Mouse (Mus musculus): ENCODE data around the gene Oxct1. TPM values are rescaled to one million over a fixed set of nuclear protein-coding genes. Genes with fewer than 3 reads are reported as not detected.

The Oxct1 gene
- polyA plus RNA-seq, 1 experiment from 2014 or later, result 372 TPM

DNA sequence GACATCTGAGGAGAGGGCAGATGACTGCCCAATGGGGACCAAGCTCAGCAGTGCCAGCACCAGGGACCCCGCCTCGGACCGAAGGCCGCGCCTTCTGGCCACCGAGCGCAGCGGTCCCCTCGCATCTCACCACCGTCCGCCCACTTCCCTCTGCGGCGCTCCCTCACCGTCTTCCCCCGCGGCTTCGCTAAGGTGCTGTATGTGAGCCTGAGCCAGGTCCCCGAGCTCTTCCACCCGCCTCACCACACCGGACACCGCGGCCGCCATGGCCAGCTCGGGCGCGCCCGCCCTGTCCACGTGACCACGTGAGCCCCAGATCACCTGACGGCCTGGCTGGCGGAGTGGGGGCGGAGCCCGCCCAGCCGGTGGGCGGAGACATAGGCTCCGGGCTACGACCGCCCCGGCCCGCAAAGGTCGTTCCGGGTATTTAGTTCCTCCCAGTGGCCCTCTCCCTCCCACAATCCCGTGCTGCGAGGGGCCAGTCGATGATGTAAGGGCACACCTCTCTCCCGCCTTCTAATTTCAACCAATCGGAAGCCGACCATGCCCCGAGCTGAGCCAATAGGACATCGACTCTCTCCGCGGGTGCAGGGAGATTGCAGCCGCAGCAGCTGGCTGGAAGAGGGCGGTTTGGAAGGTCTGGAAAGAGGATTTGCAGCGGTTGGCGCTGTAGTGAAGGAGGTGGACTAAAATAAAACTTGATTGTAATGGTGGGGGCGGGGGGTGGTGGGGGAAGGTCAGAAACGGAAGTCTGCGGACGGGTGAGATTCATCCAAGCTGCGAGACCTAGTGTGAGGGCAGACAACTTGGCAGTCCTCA lies 30.5 kb upstream of the Oxct1 start, which contains the start of gene AW549877:
TSS of gene AW549877 (minus strand) at position 297 of the 819 bp plus-strand sequence.
- WGBS, result under 1% methylated on average over 59 of the region's 61 CpGs
- Histone ChIP-seq H3K9ac (replicated peaks; ENCODE audit: low read depth, low read length) (peak within 1 kb of the TSS; percentile 81), H3K4me3 (ENCODE audit: low read depth, low read length) (peak within 1 kb of the TSS; percentile 82), H3K27me3 (ENCODE audit: control insufficient read depth, insufficient read depth, low read length) (no peaks in the 10 kb centered on the region), H3K9me3 (ENCODE audit: control insufficient read depth, low read length) (no peaks in the 10 kb centered on the region), H3K27ac (ENCODE audit: low read depth, low read length) (peak within 1 kb of the TSS; percentile 88), H3K4me2 (ENCODE audit: low read depth, low read length) (peak within 1 kb of the TSS; percentile 78), H3K4me1 (ENCODE audit: control insufficient read depth, insufficient read depth, low read length) (peaks cover 9% of the 10 kb centered on the region; the same call in 1 of the 2 replicates), H3K36me3 (ENCODE audit: control insufficient read depth, insufficient read depth, low read length) (0 out of 2 replicates have a peak, but pooled peaks cover 13% of the 10 kb centered on the region)
- peak; percentile 100 for ATAC-seq (ENCODE audit: low read depth)

DNA sequence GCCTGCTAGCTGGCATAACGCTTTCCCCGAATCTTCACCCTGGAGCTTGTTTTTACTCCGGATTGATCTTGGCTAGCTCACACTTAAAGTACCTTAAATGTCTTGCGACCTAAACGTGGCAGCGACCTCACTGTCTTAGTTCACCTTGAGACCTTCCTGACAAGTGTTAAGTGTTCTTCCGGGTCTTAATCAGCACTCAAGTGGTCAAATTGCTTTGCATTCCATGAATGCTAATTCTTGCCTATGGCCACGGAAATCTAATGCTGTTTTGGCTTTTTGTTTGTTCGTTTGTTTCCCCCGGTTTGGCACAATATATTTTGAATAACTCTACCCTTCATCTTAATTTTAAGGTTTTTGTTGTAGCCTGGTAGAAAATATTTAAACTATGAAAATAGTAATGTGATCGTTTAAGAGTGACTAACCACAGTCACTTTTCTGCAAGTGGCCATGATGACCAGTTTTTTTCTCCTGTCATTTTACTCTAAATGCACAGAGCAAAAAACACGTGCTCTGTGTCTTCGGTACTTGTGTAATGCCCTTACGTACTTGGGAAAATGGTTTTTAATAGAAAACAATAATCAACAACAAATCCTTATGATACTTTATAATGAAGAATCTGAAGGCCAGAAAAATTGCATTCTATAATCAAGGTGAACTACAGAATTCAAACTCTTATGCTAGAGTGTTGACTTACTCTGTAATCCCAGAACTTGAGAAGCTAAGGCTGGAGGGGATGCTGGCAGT lies 29.7 kb upstream of the Oxct1 start:
- peak overlapping the region; percentile 82 for H3K4me3 ChIP-seq (ENCODE audit: low read depth, low read length)
- H3K4me1 ChIP-seq (ENCODE audit: control insufficient read depth, insufficient read depth, low read length), result peaks cover 9% of the 10 kb centered on the region; the same call in 1 of the 2 replicates
- H3K27me3 ChIP-seq (ENCODE audit: control insufficient read depth, insufficient read depth, low read length), result no peaks in the 10 kb centered on the region
- peak overlapping the region; percentile 45; the same call in 1 of the 2 replicates for H3K9ac ChIP-seq (replicated peaks; ENCODE audit: low read depth, low read length)
- H3K9me3 ChIP-seq (ENCODE audit: control insufficient read depth, low read length), result no peaks in the 10 kb centered on the region
- H3K4me2 ChIP-seq (ENCODE audit: low read depth, low read length), result peak overlapping the region; percentile 78
- WGBS, result 24% methylated on average over 14 of the region's 14 CpGs
- H3K36me3 ChIP-seq (ENCODE audit: control insufficient read depth, insufficient read depth, low read length), result 0 out of 2 replicates have a peak, but pooled peaks cover 6% of the 10 kb centered on the region
- ATAC-seq (ENCODE audit: low read depth), result no peak
- H3K27ac ChIP-seq (ENCODE audit: low read depth, low read length), result peak overlapping the region; percentile 81

DNA sequence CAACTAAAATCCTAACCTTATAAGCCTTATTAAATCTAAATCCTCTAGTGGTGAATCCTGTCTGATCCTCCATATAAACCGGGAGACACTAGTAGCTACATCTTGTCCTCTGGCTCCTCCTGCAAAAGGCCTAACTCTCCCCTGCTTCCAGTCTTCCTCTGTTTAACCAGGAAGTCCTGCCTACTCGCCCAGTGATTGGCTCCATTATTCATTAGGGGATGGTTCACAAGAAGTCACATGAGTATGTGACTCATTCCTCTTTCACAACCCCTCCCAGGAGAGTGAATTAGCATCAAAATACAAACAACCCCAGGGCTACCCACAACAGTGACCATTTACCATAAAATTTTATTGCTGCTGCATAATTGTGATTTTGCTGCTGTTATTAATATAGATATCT lies 27.0 kb upstream of the Oxct1 start:
- H3K9ac ChIP-seq (replicated peaks; ENCODE audit: low read depth, low read length), result no peak overlapping the region
- no peak for ATAC-seq (ENCODE audit: low read depth)
- no peak overlapping the region for H3K4me2 ChIP-seq (ENCODE audit: low read depth, low read length)
- H3K36me3 ChIP-seq (ENCODE audit: control insufficient read depth, insufficient read depth, low read length), result no peaks in the 10 kb centered on the region
- no peak overlapping the region for H3K4me3 ChIP-seq (ENCODE audit: low read depth, low read length)
- no peaks in the 10 kb centered on the region for H3K27me3 ChIP-seq (ENCODE audit: control insufficient read depth, insufficient read depth, low read length)
- 74% methylated on average over 2 of the region's 2 CpGs for WGBS
- H3K27ac ChIP-seq (ENCODE audit: low read depth, low read length), result no peak overlapping the region
- no peaks in the 10 kb centered on the region for H3K9me3 ChIP-seq (ENCODE audit: control insufficient read depth, low read length)
- peaks cover 9% of the 10 kb centered on the region; the same call in 1 of the 2 replicates for H3K4me1 ChIP-seq (ENCODE audit: control insufficient read depth, insufficient read depth, low read length)

DNA sequence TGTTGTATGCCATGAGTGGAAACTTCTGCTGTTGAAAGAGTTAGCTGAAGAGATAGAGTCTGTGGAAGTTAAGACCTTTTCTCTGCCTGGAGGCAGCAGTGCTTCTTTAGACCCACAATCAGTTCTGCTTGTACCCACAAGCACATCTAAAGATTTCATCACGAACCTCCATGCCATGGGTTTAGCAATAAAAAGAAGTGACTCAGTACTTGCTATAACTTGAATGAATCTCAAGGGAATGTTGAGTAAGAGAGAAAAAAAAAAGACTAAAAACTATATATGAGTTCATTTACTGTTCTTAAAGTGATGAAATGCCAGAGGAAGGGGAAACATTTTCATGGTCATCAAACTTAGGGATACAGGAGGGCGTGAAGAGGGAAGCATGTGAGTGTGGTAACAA lies 25.6 kb upstream of the Oxct1 start:
- Histone ChIP-seq H3K4me2 (ENCODE audit: low read depth, low read length) (no peak overlapping the region), H3K4me1 (ENCODE audit: control insufficient read depth, insufficient read depth, low read length) (peaks cover 3% of the 10 kb centered on the region; the same call in 1 of the 2 replicates), H3K27ac (ENCODE audit: low read depth, low read length) (no peak overlapping the region), H3K9ac (replicated peaks; ENCODE audit: low read depth, low read length) (no peak overlapping the region), H3K36me3 (ENCODE audit: control insufficient read depth, insufficient read depth, low read length) (no peaks in the 10 kb centered on the region), H3K4me3 (ENCODE audit: low read depth, low read length) (no peak overlapping the region), H3K9me3 (ENCODE audit: control insufficient read depth, low read length) (no peaks in the 10 kb centered on the region), H3K27me3 (ENCODE audit: control insufficient read depth, insufficient read depth, low read length) (no peaks in the 10 kb centered on the region)
- 86% methylated on average over 2 of the region's 2 CpGs for WGBS
- no peak for ATAC-seq (ENCODE audit: low read depth)

DNA sequence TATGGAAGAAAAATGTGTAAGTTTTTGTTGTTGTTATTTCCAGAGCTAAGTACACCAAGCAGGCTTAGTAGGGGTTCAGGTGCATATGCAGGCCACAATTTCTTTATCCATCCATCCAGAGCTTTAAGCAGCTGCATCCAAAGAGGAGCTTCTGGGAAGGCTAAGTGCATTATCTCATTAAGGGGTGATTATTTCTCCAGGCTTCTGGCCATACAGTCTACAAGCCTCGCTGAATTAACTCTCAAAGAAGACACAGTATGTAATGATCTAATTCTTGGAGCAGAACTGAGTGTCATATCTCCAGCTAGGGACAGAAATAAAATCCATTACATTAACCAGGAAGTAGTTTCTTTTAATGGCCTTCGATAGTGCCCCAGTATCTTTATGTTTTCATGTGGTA lies 12.3 kb upstream of the Oxct1 start:
- Histone ChIP-seq H3K27ac (ENCODE audit: low read depth, low read length) (no peak overlapping the region), H3K9me3 (ENCODE audit: control insufficient read depth, low read length) (no peaks in the 10 kb centered on the region), H3K4me2 (ENCODE audit: low read depth, low read length) (no peak overlapping the region), H3K4me1 (ENCODE audit: control insufficient read depth, insufficient read depth, low read length) (no peaks in the 10 kb centered on the region), H3K9ac (replicated peaks; ENCODE audit: low read depth, low read length) (no peak overlapping the region), H3K4me3 (ENCODE audit: low read depth, low read length) (no peak overlapping the region), H3K36me3 (ENCODE audit: control insufficient read depth, insufficient read depth, low read length) (no peaks in the 10 kb centered on the region), H3K27me3 (ENCODE audit: control insufficient read depth, insufficient read depth, low read length) (no peaks in the 10 kb centered on the region)
- peak; percentile 82; the same call in 1 of the 2 replicates for ATAC-seq (ENCODE audit: low read depth)
- 65% methylated on average over 2 of the region's 2 CpGs for WGBS

DNA sequence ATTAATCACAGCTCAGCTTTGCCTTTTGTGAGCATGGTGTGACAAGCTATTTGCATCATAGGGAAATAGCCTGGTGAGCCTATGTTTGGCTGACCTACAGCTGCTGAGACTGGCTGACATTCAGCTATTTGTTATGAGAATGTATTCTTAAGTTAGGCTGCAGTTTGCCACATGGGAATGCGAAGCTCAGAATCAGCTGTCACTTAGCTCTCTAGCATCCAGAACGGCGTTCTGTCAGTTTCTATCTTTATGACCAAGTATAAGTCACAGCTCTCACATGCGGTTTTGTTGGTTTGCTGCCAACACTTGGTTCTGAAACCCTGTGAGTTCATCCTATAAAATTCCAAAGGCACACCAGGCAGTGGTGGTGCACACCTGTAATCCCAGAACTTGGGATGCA lies 5.5 kb upstream of the Oxct1 start:
- no peak for ATAC-seq (ENCODE audit: low read depth)
- H3K4me1 ChIP-seq (ENCODE audit: control insufficient read depth, insufficient read depth, low read length), result no peaks in the 10 kb centered on the region
- no peak overlapping the region for H3K9ac ChIP-seq (replicated peaks; ENCODE audit: low read depth, low read length)
- H3K36me3 ChIP-seq (ENCODE audit: control insufficient read depth, insufficient read depth, low read length), result no peaks in the 10 kb centered on the region
- no peak overlapping the region for H3K27ac ChIP-seq (ENCODE audit: low read depth, low read length)
- H3K9me3 ChIP-seq (ENCODE audit: control insufficient read depth, low read length), result no peaks in the 10 kb centered on the region
- no peak overlapping the region for H3K4me3 ChIP-seq (ENCODE audit: low read depth, low read length)
- H3K4me2 ChIP-seq (ENCODE audit: low read depth, low read length), result no peak overlapping the region
- no peaks in the 10 kb centered on the region for H3K27me3 ChIP-seq (ENCODE audit: control insufficient read depth, insufficient read depth, low read length)
- WGBS, result 74% methylated on average over 4 of the region's 4 CpGs

DNA sequence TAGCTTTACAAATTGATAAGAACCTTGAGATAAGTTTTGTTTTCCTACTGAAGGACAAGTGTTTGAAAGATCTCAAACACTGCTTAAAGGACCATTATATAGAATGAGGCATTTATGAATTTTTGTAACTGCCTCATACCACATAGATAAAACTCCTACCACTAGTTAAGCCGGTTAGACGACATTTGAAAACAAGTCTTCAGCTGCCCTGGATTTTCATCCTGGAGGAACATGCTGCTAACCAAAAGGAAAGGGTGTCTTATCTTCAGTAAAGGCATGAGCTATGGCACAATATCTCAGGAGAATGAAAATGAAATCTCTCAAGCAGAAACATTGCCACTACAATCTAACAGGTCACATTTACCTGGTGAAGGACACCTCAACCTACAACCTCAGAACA lies 2.4 kb upstream of the Oxct1 start:
- Histone ChIP-seq H3K36me3 (ENCODE audit: control insufficient read depth, insufficient read depth, low read length) (no peaks in the 10 kb centered on the region), H3K9ac (replicated peaks; ENCODE audit: low read depth, low read length) (no peak overlapping the region), H3K4me2 (ENCODE audit: low read depth, low read length) (no peak overlapping the region), H3K4me3 (ENCODE audit: low read depth, low read length) (no peak overlapping the region), H3K27me3 (ENCODE audit: control insufficient read depth, insufficient read depth, low read length) (no peaks in the 10 kb centered on the region), H3K9me3 (ENCODE audit: control insufficient read depth, low read length) (no peaks in the 10 kb centered on the region), H3K4me1 (ENCODE audit: control insufficient read depth, insufficient read depth, low read length) (peaks cover 4% of the 10 kb centered on the region; the same call in 1 of the 2 replicates), H3K27ac (ENCODE audit: low read depth, low read length) (no peak overlapping the region)
- ATAC-seq (ENCODE audit: low read depth), result no peak
- 92% methylated on average over 2 of the region's 2 CpGs for WGBS

DNA sequence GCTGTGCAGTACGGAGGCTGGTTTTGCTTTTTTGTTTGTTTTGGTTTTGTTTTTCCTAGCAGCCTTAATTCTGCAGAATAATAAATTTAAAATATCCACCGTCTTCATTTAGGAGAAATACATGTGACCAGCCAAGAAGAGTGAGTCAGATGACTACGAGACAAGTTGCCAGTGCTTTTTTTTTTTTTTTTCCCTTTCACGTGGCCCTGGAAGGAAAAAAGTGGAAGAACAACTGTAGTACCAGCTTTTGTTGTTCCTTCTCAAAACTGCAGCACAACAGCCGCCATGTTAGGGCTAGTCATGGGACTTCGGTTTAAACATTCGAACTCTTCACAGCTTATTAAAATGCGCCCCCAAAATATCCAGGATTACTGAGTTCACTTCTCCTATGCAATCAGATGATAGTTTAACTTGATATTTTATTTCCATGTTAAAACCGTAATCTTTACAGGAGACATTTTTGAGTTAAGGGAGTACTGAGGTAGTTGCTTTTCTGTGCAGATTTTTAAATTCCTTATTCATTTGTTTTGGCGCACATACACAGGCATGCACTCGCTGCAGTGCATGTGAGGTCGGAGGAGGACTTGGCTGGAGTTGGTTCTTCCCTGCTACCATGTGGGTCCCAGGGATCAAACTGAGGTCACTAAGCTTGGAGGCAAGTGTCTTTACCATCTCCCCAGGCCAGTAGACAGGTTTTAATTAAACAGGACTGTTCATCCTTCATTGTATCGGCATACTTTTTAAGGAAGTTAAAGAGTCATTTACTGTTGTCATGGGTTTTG lies 1.3 kb upstream of the Oxct1 start:
- Histone ChIP-seq H3K36me3 (ENCODE audit: control insufficient read depth, insufficient read depth, low read length) (no peaks in the 10 kb centered on the region), H3K27ac (ENCODE audit: low read depth, low read length) (no peak overlapping the region), H3K4me2 (ENCODE audit: low read depth, low read length) (no peak overlapping the region), H3K4me3 (ENCODE audit: low read depth, low read length) (no peak overlapping the region), H3K27me3 (ENCODE audit: control insufficient read depth, insufficient read depth, low read length) (no peaks in the 10 kb centered on the region), H3K9me3 (ENCODE audit: control insufficient read depth, low read length) (no peaks in the 10 kb centered on the region), H3K9ac (replicated peaks; ENCODE audit: low read depth, low read length) (no peak overlapping the region), H3K4me1 (ENCODE audit: control insufficient read depth, insufficient read depth, low read length) (peaks cover 4% of the 10 kb centered on the region; the same call in 1 of the 2 replicates)
- WGBS, result 88% methylated on average over 13 of the region's 13 CpGs
- no peak for ATAC-seq (ENCODE audit: low read depth)
